Mouse (Mus musculus): Measurements from ENCODE around the gene Trpm7.

GRCm38 (mm10) chr2:126877991-126878390 lies 2.0 kb upstream of the Trpm7 start:
- TF ChIP-seq CTCF (IDR thresholded peaks at IDR 0.05) = no peak
- TF ChIP-seq POLR2A (IDR thresholded peaks at IDR 0.05; ENCODE audit: insufficient read depth, low read depth, low read length) = no peak
- no peak for TF ChIP-seq EP300 (IDR thresholded peaks at IDR 0.05; ENCODE audit: insufficient read depth, low read depth, low read length)
